Mouse (Mus musculus): ENCODE results near the gene 1810030O07Rik. TPM values are rescaled to one million over a fixed set of nuclear protein-coding genes. Genes with fewer than 3 reads are reported as not detected.
"Not testable (repeated sequence)": the region's sequence is repeated elsewhere in the genome, so short reads cannot be mapped to it uniquely, and the experiment has no call there.

The 1810030O07Rik gene
- polyA plus RNA-seq, 1 experiment from 2014 or later, result 33.6 TPM

- H3K27me3 ChIP-seq (ENCODE audit: control insufficient read depth, insufficient read depth, low read length), result no peaks in the 10 kb centered on the region
- no peaks in the 10 kb centered on the region for H3K9me3 ChIP-seq (ENCODE audit: control insufficient read depth, low read length)
- DNase-seq (ENCODE audit: low spot score) (no peak), ATAC-seq (ENCODE audit: insufficient read depth, low FRiP score, low TSS enrichment) (no peak)
- no peaks in the 10 kb centered on the region for H3K36me3 ChIP-seq (ENCODE audit: control insufficient read depth, insufficient read depth, low read length)
- H3K27ac ChIP-seq (ENCODE audit: low read depth, low read length), result no peak overlapping the region
- no peak overlapping the region for H3K4me2 ChIP-seq (ENCODE audit: low read depth)
- WGBS, result 65% methylated on average over 2 of the region's 2 CpGs
- H3K4me3 ChIP-seq (ENCODE audit: low read depth, low read length), result no peak overlapping the region
- H3K4me1 ChIP-seq (ENCODE audit: control insufficient read depth, insufficient read depth, low read length), result no peaks in the 10 kb centered on the region
- H3K9ac ChIP-seq (ENCODE audit: low read length), result no peak overlapping the region
Measured at GRCm38 (mm10) chrX:12644976-12645375, 28.5 kb downstream of the 1810030O07Rik start.

GRCm38 (mm10) chrX:12625131-12625530 is 48.3 kb downstream of the 1810030O07Rik start:
- Histone ChIP-seq H3K27me3 (ENCODE audit: control insufficient read depth, insufficient read depth, low read length) (no peaks in the 10 kb centered on the region), H3K27ac (ENCODE audit: low read depth, low read length) (no peak overlapping the region), H3K9ac (ENCODE audit: low read length) (no peak overlapping the region), H3K36me3 (ENCODE audit: control insufficient read depth, insufficient read depth, low read length) (no peaks in the 10 kb centered on the region), H3K4me3 (ENCODE audit: low read depth, low read length) (no peak overlapping the region), H3K4me2 (ENCODE audit: low read depth) (no peak overlapping the region), H3K4me1 (ENCODE audit: control insufficient read depth, insufficient read depth, low read length) (no peaks in the 10 kb centered on the region), H3K9me3 (ENCODE audit: control insufficient read depth, low read length) (no peaks in the 10 kb centered on the region)
- ATAC-seq (ENCODE audit: insufficient read depth, low FRiP score, low TSS enrichment), result no peak
- no peak for DNase-seq (ENCODE audit: low spot score)
- 82% methylated on average over 3 of the region's 4 CpGs for WGBS

GRCm38 (mm10) chrX:12612360-12612759 is 61.1 kb downstream of the 1810030O07Rik start:
- H3K36me3 ChIP-seq (ENCODE audit: control insufficient read depth, insufficient read depth, low read length); H3K9me3 ChIP-seq (ENCODE audit: control insufficient read depth, low read length); ATAC-seq (ENCODE audit: insufficient read depth, low FRiP score, low TSS enrichment); H3K4me1 ChIP-seq (ENCODE audit: control insufficient read depth, insufficient read depth, low read length); H3K4me2 ChIP-seq (ENCODE audit: low read depth); H3K4me3 ChIP-seq (ENCODE audit: low read depth, low read length); DNase-seq (ENCODE audit: low spot score); H3K27ac ChIP-seq (ENCODE audit: low read depth, low read length); H3K27me3 ChIP-seq (ENCODE audit: control insufficient read depth, insufficient read depth, low read length); H3K9ac ChIP-seq (ENCODE audit: low read length): not testable (repeated sequence)
- WGBS, result 95% methylated on average over 1 of the region's 1 CpGs

DNA sequence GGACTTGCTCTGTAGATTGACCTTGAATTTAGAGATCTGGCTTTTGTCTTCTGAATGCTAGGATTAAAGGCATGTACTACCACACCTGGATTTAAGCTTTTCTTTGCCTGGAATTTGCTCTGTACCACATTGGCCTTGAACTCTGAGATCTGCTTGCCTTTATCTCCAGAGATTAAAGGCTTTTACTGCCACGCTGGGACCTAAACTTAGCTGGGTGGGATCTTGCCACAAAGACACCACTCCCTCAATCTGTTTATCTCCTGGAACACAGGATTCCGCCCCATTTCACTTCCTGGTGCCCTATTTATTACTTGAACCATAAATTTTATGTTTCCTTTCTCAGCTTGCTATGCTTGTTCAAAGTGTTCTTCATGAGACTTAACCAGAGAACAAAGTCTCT is 62.3 kb downstream of the 1810030O07Rik start:
- Histone ChIP-seq H3K9ac (ENCODE audit: low read length) (no peak overlapping the region), H3K4me3 (ENCODE audit: low read depth, low read length) (no peak overlapping the region), H3K9me3 (ENCODE audit: control insufficient read depth, low read length) (no peaks in the 10 kb centered on the region), H3K36me3 (ENCODE audit: control insufficient read depth, insufficient read depth, low read length) (no peaks in the 10 kb centered on the region), H3K27ac (ENCODE audit: low read depth, low read length) (no peak overlapping the region), H3K27me3 (ENCODE audit: control insufficient read depth, insufficient read depth, low read length) (no peaks in the 10 kb centered on the region), H3K4me2 (ENCODE audit: low read depth) (no peak overlapping the region), H3K4me1 (ENCODE audit: control insufficient read depth, insufficient read depth, low read length) (no peaks in the 10 kb centered on the region)
- 75% methylated on average over 2 of the region's 2 CpGs for WGBS
- DNase-seq (ENCODE audit: low spot score), result no peak
- no peak for ATAC-seq (ENCODE audit: insufficient read depth, low FRiP score, low TSS enrichment)

DNA sequence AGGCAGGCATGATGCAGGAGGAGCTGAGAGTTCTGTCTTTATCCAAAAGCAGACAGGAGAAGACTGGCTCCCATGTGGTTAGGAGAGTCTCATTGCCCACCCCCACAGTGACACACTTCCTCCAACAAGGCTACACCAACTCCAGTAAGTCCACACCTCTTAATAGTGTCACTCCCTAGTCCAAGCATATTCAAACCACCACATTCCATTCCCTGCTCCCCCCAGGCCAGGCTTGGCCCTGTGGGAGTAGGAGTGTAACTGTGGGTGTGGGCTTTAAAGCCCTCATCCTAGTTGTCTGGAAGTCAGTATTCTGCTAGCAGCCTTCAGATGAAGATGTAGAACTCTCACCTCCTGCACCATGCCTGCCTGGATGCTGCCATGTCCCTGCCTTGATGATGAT is 62.9 kb downstream of the 1810030O07Rik start:
- not testable (repeated sequence) for H3K27me3 ChIP-seq (ENCODE audit: control insufficient read depth, insufficient read depth, low read length); H3K36me3 ChIP-seq (ENCODE audit: control insufficient read depth, insufficient read depth, low read length); DNase-seq (ENCODE audit: low spot score); H3K9ac ChIP-seq (ENCODE audit: low read length); ATAC-seq (ENCODE audit: insufficient read depth, low FRiP score, low TSS enrichment); H3K4me3 ChIP-seq (ENCODE audit: low read depth, low read length); H3K9me3 ChIP-seq (ENCODE audit: control insufficient read depth, low read length); H3K27ac ChIP-seq (ENCODE audit: low read depth, low read length); H3K4me2 ChIP-seq (ENCODE audit: low read depth); H3K4me1 ChIP-seq (ENCODE audit: control insufficient read depth, insufficient read depth, low read length)

Other genes with a start within 250 kb of the 1810030O07Rik start
- gene Atp6ap2, start 85.9 kb downstream of the 1810030O07Rik start, polyA plus RNA-seq (2014; fragmentation: Nextera tagmentation; extraction: Ambion mirVana), result 94.3 and 95.7 TPM in 2 replicates
- 28.5 and 28.9 TPM in 2 replicates for gene Med14, start 88.4 kb upstream of the 1810030O07Rik start, polyA plus RNA-seq (2014; fragmentation: Nextera tagmentation; extraction: Ambion mirVana)